ENCODE assay signal across 11 mouse cellular contexts in genomic region chr13:112335531-112335930, GRCm38 (mm10). TPM values are rescaled to one million over a fixed set of nuclear protein-coding genes. Genes with fewer than 3 reads are reported as not detected.
DNase-seq lines count a peak whose midpoint lies in the region; ATAC-seq and TF ChIP-seq lines count a peak whose summit lies in the region.
"Had no signal": no experiment of that assay in that cellular context is flagged by ENCODE, and none has a peak within 500 bp of the region (broad histone marks: within the 10 kb centered on the region; RNA-seq: fewer than 3 reads in every experiment).

No protein-coding gene starts in this region.

- peak; percentile 44 to 64 for DNase-seq in cerebellum, postnatal 10 days
- DNase-seq in cerebellum, adult 9-11 months = no peak
- peak; percentile 67 for DNase-seq in kidney, adult 9 months
- no peak for DNase-seq in kidney, postnatal 4 days
- no peak for DNase-seq in spleen, adult 2 months (ENCODE audit: low read depth in 1 of 2, low spot score in 2 of 2)
- DNase-seq in spleen, postnatal 36 days (ENCODE audit: low spot score in 2 of 2) = no peak
- no peak for DNase-seq in hindbrain, embryonic 11.5 days (ENCODE audit: low spot score)
- DNase-seq: layer of hippocampus, adult 9-11 months had no signal

- 0 out of 2 replicates have a peak overlapping the region, but pooled peaks have one; percentile 14 for H3K27ac ChIP-seq in spleen, adult 2 months (ENCODE audit: insufficient read depth, low read length)
- no peak overlapping the region for H3K27ac ChIP-seq in hindbrain, embryonic 11.5 days (ENCODE audit: low read depth, low read length)
- H3K27ac ChIP-seq in forebrain, embryonic 12.5 days = no peak overlapping the region
- H3K27ac ChIP-seq: stomach, embryonic 15.5 days had no signal

- H3K27me3 ChIP-seq in spleen, adult 2 months (ENCODE audit: control insufficient read depth, insufficient read depth, low read length) = no peaks in the 10 kb centered on the region
- no peaks in the 10 kb centered on the region for H3K27me3 ChIP-seq in hindbrain, embryonic 11.5 days (ENCODE audit: control insufficient read depth, insufficient read depth, low read length)
- H3K27me3 ChIP-seq in forebrain, embryonic 12.5 days = no peaks in the 10 kb centered on the region
- H3K27me3 ChIP-seq: stomach, embryonic 15.5 days had no signal

- no peak overlapping the region for H3K4me3 ChIP-seq in spleen, adult 2 months (ENCODE audit: extremely low read depth, insufficient read depth, insufficient read length)
- no peak overlapping the region for H3K4me3 ChIP-seq in hindbrain, embryonic 11.5 days (ENCODE audit: low read depth, low read length)
- H3K4me3 ChIP-seq in forebrain, embryonic 12.5 days (replicated peaks) = no peak overlapping the region
- H3K4me3 ChIP-seq: stomach, embryonic 15.5 days had no signal

- ATAC-seq in hindbrain, embryonic 11.5 days (ENCODE audit: low FRiP score) = no peak
- no peak for ATAC-seq in forebrain, embryonic 12.5 days (ENCODE audit: low FRiP score)
- ATAC-seq: activated CD4-positive, CD25-positive, alpha-beta regulatory T cell, adult 4 months had no signal

- no peaks in the 10 kb centered on the region for H3K9me3 ChIP-seq in hindbrain, embryonic 11.5 days (ENCODE audit: control insufficient read depth, low read length)
- no peaks in the 10 kb centered on the region for H3K9me3 ChIP-seq in forebrain, embryonic 12.5 days
- H3K9me3 ChIP-seq: stomach, embryonic 15.5 days had no signal

- no peak for TF ChIP-seq POLR2A in spleen, adult 2 months (IDR thresholded peaks at IDR 0.05; ENCODE audit: low read depth, low read length)

- H3K9ac ChIP-seq in hindbrain, embryonic 11.5 days (ENCODE audit: low read depth, low read length) = no peak overlapping the region
- no peak overlapping the region for H3K9ac ChIP-seq in forebrain, embryonic 12.5 days
- H3K9ac ChIP-seq: stomach, embryonic 15.5 days had no signal

- TF ChIP-seq CTCF in spleen, adult 2 months (IDR thresholded peaks at IDR 0.05; ENCODE audit: extremely low read depth, insufficient read depth, insufficient read length, insufficient replicate concordance) = no peak

- no peaks in the 10 kb centered on the region for H3K4me1 ChIP-seq in spleen, adult 2 months (ENCODE audit: control insufficient read depth, insufficient read depth, insufficient read length)
- peaks cover 3% of the 10 kb centered on the region; the same call in 1 of the 2 replicates for H3K4me1 ChIP-seq in hindbrain, embryonic 11.5 days (replicated peaks; ENCODE audit: control insufficient read depth, insufficient read depth, low read length)
- peaks cover 23% of the 10 kb centered on the region for H3K4me1 ChIP-seq in forebrain, embryonic 12.5 days

- H3K36me3 ChIP-seq in spleen, adult 2 months (ENCODE audit: control insufficient read depth, insufficient read depth, low read length) = no peaks in the 10 kb centered on the region
- no peaks in the 10 kb centered on the region for H3K36me3 ChIP-seq in hindbrain, embryonic 11.5 days (ENCODE audit: control insufficient read depth, insufficient read depth, low read length)
- no peaks in the 10 kb centered on the region for H3K36me3 ChIP-seq in forebrain, embryonic 12.5 days (replicated peaks)
- H3K36me3 ChIP-seq: stomach, embryonic 15.5 days had no signal

- H3K4me2 ChIP-seq in hindbrain, embryonic 11.5 days (replicated peaks; ENCODE audit: low read depth, low read length) = no peak overlapping the region
- H3K4me2 ChIP-seq in forebrain, embryonic 12.5 days = no peak overlapping the region
- H3K4me2 ChIP-seq: stomach, embryonic 15.5 days had no signal

- 86% methylated on average over 3 of the region's 3 CpGs for WGBS in spleen, adult 2 months
- WGBS in hindbrain, embryonic 11.5 days = 87% methylated on average over 3 of the region's 3 CpGs
- WGBS in forebrain, embryonic 12.5 days = 96% methylated on average over 3 of the region's 3 CpGs

RNA-seq across cellular contexts. Expression of gene Ankrd55, which starts 47.3 kb away (rescaled TPM):
- polyA plus RNA-seq in spleen, adult 2 months (2012; rRNA removed) = 0.72 and 0.74 TPM in 2 replicates
- polyA plus RNA-seq in hindbrain, embryonic 11.5 days (2014; fragmentation: Nextera tagmentation; extraction: Ambion mirVana) = 1.7 TPM in 2 replicates
- 1.0 and 1.3 TPM in 2 replicates for polyA plus RNA-seq in forebrain, embryonic 12.5 days (2016; fragmentation: Nextera tagmentation; extraction: Ambion mirVana)

Comparison
In these comparisons a context has a peak if more than half of its experiments do, and no peak if none do; other contexts are left out.
1. DNase-seq: peak in cerebellum, postnatal 10 days (2 of 2) and kidney, adult 9 months (single experiment); none in cerebellum, adult 9-11 months (single experiment), kidney, postnatal 4 days (0 of 2), spleen, adult 2 months (0 of 2), spleen, postnatal 36 days (0 of 2) and hindbrain, embryonic 11.5 days (single experiment).